Mouse (Mus musculus): Measurements from ENCODE around the gene Ceacam10. TPM values are rescaled to one million over a fixed set of nuclear protein-coding genes. Genes with fewer than 3 reads are reported as not detected.

Ceacam10 gene
- polyA plus RNA-seq (2017; shearing (Covaris generic)): not detected

GRCm38 (mm10) chr7:24776918-24777317, at the start of gene Ceacam10:
Gene Ceacam10, plus strand, starts transcription at chr7:24777206.

GRCm38 (mm10) chr7:24760211-24760610, 16.8 kb upstream of the Ceacam10 start, which contains the start of gene Cd177:
Gene Cd177, minus strand, starts transcription at chr7:24760311.

Other genes with a start within 250 kb of the Ceacam10 start
- 4.9 TPM for gene Irgq, start 246.5 kb upstream of the Ceacam10 start, polyA plus RNA-seq (2017; shearing (Covaris generic))
- gene Pinlyp, start 231.1 kb upstream of the Ceacam10 start, polyA plus RNA-seq (2017; shearing (Covaris generic)): not detected
- 63.5 TPM for gene Xrcc1, start 230.9 kb upstream of the Ceacam10 start, polyA plus RNA-seq (2017; shearing (Covaris generic))
- 18.9 TPM for gene Ethe1, start 189.7 kb upstream of the Ceacam10 start, polyA plus RNA-seq (2017; shearing (Covaris generic))
- gene Zfp575, start 189.6 kb upstream of the Ceacam10 start, polyA plus RNA-seq (2017; shearing (Covaris generic)): not detected
- gene Phldb3, start 166.4 kb upstream of the Ceacam10 start, polyA plus RNA-seq (2017; shearing (Covaris generic)): 0.78 TPM
- not detected for gene Lypd3, start 140.7 kb upstream of the Ceacam10 start, polyA plus RNA-seq (2017; shearing (Covaris generic))
- gene Tex101, start 100.5 kb upstream of the Ceacam10 start, polyA plus RNA-seq (2017; shearing (Covaris generic)): not detected
- not detected for gene BC049730, start 68.0 kb upstream of the Ceacam10 start, polyA plus RNA-seq (2017; shearing (Covaris generic))
- not detected for gene Gm4763, start 50.3 kb upstream of the Ceacam10 start, polyA plus RNA-seq (2017; shearing (Covaris generic))
- gene Cd177, start 16.9 kb upstream of the Ceacam10 start, polyA plus RNA-seq (2017; shearing (Covaris generic)): 2.9 TPM
- 25.0 TPM for gene Gm9844, start 85.0 kb downstream of the Ceacam10 start, polyA plus RNA-seq (2017; shearing (Covaris generic))
- not detected for gene Lypd4, start 92.7 kb downstream of the Ceacam10 start, polyA plus RNA-seq (2017; shearing (Covaris generic))
- not detected for gene Dmrtc2, start 92.9 kb downstream of the Ceacam10 start, polyA plus RNA-seq (2017; shearing (Covaris generic))
- 7,388 TPM for gene Rps19, start 107.2 kb downstream of the Ceacam10 start, polyA plus RNA-seq (2017; shearing (Covaris generic))
- 3.4 TPM for gene Cd79a, start 120.2 kb downstream of the Ceacam10 start, polyA plus RNA-seq (2017; shearing (Covaris generic))
- gene Arhgef1, start 125.7 kb downstream of the Ceacam10 start, polyA plus RNA-seq (2017; shearing (Covaris generic)): 2,170 TPM
- gene Gm4881, start 167.3 kb downstream of the Ceacam10 start, polyA plus RNA-seq (2017; shearing (Covaris generic)): not detected
- 964 TPM for gene Rabac1, start 195.5 kb downstream of the Ceacam10 start, polyA plus RNA-seq (2017; shearing (Covaris generic))
- gene Atp1a3, start 228.8 kb downstream of the Ceacam10 start, polyA plus RNA-seq (2017; shearing (Covaris generic)): 1.2 TPM